Mouse (Mus musculus) limb, embryonic 14.5 days (tissue): Measurements from ENCODE around the gene 2300002M23Rik. TPM values are rescaled to one million over a fixed set of nuclear protein-coding genes. Genes with fewer than 3 reads are reported as not detected.

Source experiments
- ATAC-seq: fragments of 200-750 bp; cut with Nextera tagmentation; 2 replicates; pipeline ENCODE4 v1.8.0; 2017; ENCODE audit warnings: low read depth, moderate number of reproducible peaks, moderate TSS enrichment; ENCODE audit not compliant: low FRiP score
- DNase-seq: peaks from one replicate; pipeline ENCODE4 v3.0.0-alpha.2; 2015; ENCODE audit warnings: low spot score
- H3K27ac ChIP-seq: fragments of 300-500 bp; sonication (generic); replicated peaks from 2 replicates; pipeline ENCODE4 v1.5.1; 2014; ENCODE audit warnings: low read depth, mild to moderate bottlenecking, low read length, moderate library complexity, mixed read lengths
- H3K27me3 ChIP-seq: fragments of 300-500 bp; sonication (generic); 2 replicates; pipeline ENCODE4 v1.6.1; 2014; ENCODE audit warnings: low read length, mixed read lengths; ENCODE audit not compliant: control insufficient read depth, insufficient read depth
- H3K36me3 ChIP-seq: fragments of 300-500 bp; sonication (generic); 2 replicates; pipeline ENCODE4 v1.6.1; 2014; ENCODE audit warnings: mild to moderate bottlenecking, low read length, moderate library complexity, mixed read lengths; ENCODE audit not compliant: control insufficient read depth, insufficient read depth
- H3K4me1 ChIP-seq: fragments of 300-500 bp; sonication (generic); 2 replicates; pipeline ENCODE4 v1.6.1; 2014; ENCODE audit warnings: antibody characterized with exemption, low read length, mixed read lengths; ENCODE audit not compliant: control insufficient read depth, insufficient read depth
- H3K4me2 ChIP-seq: fragments of 300-500 bp; sonication (generic); replicated peaks from 2 replicates; pipeline ENCODE4 v1.6.1; 2014; ENCODE audit warnings: low read depth, mild to moderate bottlenecking, low read length, moderate library complexity; ENCODE audit not compliant: severe bottlenecking
- H3K4me3 ChIP-seq: fragments of 300-500 bp; sonication (generic); replicated peaks from 2 replicates; pipeline ENCODE4 v1.5.1; 2014; ENCODE audit warnings: low read length
- H3K9ac ChIP-seq: fragments of 300-500 bp; sonication (generic); 2 replicates; pipeline ENCODE4 v1.6.1; 2014; ENCODE audit warnings: mild to moderate bottlenecking, low read depth, low read length, moderate library complexity; ENCODE audit not compliant: severe bottlenecking
- H3K9me3 ChIP-seq: fragments of 300-500 bp; sonication (generic); 2 replicates; pipeline ENCODE4 v1.6.1; 2016; ENCODE audit warnings: low read length; ENCODE audit not compliant: control insufficient read depth
- POLR2A ChIP-seq: fragments of 200-500 bp; IDR thresholded peaks from 2 replicates; pipeline ENCODE4 v1.8.0; 2012; ENCODE audit warnings: inconsistent platforms, mild to moderate bottlenecking, moderate library complexity, borderline replicate concordance; ENCODE audit not compliant: insufficient read depth, insufficient read length; ENCODE audit errors: extremely low read depth
- WGBS: fragments of 180-500 bp; shearing (Covaris S2); extraction: QIAGEN DNeasy Blood & Tissue Kit; methylation state at CpG from one replicate; pipeline ENCODE4 v1.1.7; 2014; 5-methylcytosine and 5-hydroxymethylcytosine counted together
- polyA plus RNA-seq, 2 experiments: library from polyadenylated mRNA; depleted of rRNA in 1 of 2; stranded (reverse) in 1 of 2; unstranded in 1 of 2; fragments of >200 nt; fragmentation: Nextera tagmentation in 1 of 2; extraction: Ambion mirVana in 1 of 2; gene quantifications; 2 replicates each; pipeline versions ENCODE4 v1.2.1 to v1.2.3; 2012 to 2014

2300002M23Rik gene
- polyA plus RNA-seq, 2 experiments, result 0.21 TPM; not detected in 1

- Histone ChIP-seq H3K4me3 (no peak overlapping the region), H3K36me3 (no peaks in the 10 kb centered on the region), H3K4me1 (peaks cover 2% of the 10 kb centered on the region; the same call in 1 of the 2 replicates), H3K27me3 (no peaks in the 10 kb centered on the region; the same call in 1 of the 2 replicates), H3K27ac (no peak overlapping the region), H3K4me2 (0 out of 2 replicates have a peak overlapping the region, but pooled peaks have one; percentile 16), H3K9me3 (no peaks in the 10 kb centered on the region), H3K9ac (no peak overlapping the region)
- TF ChIP-seq POLR2A, result no peak
- 29% methylated on average over 21 of the region's 21 CpGs for WGBS
- ATAC-seq, result peak; percentile 75
- DNase-seq, result peak; percentile 81
These were observed 23.4 kb downstream of the 2300002M23Rik start for GRCm38 (mm10) chr17:35590410-35591218.

- TF ChIP-seq POLR2A, result no peak
- Histone ChIP-seq H3K4me2 (no peak overlapping the region), H3K27me3 (no peaks in the 10 kb centered on the region; the same call in 1 of the 2 replicates), H3K4me3 (no peak overlapping the region), H3K27ac (no peak overlapping the region), H3K36me3 (no peaks in the 10 kb centered on the region), H3K9me3 (no peaks in the 10 kb centered on the region), H3K9ac (no peak overlapping the region), H3K4me1 (peaks cover 2% of the 10 kb centered on the region; the same call in 1 of the 2 replicates)
- DNase-seq (no peak), ATAC-seq (no peak)
- WGBS, result 94% methylated on average over 7 of the region's 7 CpGs
These were observed 23.9 kb downstream of the 2300002M23Rik start for GRCm38 (mm10) chr17:35591219-35591578.

GRCm38 (mm10) chr17:35591731-35592130 lies 24.5 kb downstream of the 2300002M23Rik start:
- Histone ChIP-seq H3K27me3 (no peaks in the 10 kb centered on the region; the same call in 1 of the 2 replicates), H3K4me1 (peaks cover 2% of the 10 kb centered on the region; the same call in 1 of the 2 replicates), H3K27ac (no peak overlapping the region), H3K4me3 (no peak overlapping the region), H3K4me2 (no peak overlapping the region), H3K9me3 (no peaks in the 10 kb centered on the region), H3K9ac (no peak overlapping the region), H3K36me3 (no peaks in the 10 kb centered on the region)
- TF ChIP-seq POLR2A, result no peak
- no peak for DNase-seq
- WGBS, result 93% methylated on average over 15 of the region's 15 CpGs
- no peak for ATAC-seq

- no peak for ATAC-seq
- DNase-seq, result no peak
- Histone ChIP-seq H3K27ac (no peak overlapping the region), H3K36me3 (no peaks in the 10 kb centered on the region), H3K4me3 (no peak overlapping the region), H3K4me1 (peaks cover 2% of the 10 kb centered on the region; the same call in 1 of the 2 replicates), H3K27me3 (no peaks in the 10 kb centered on the region; the same call in 1 of the 2 replicates), H3K9me3 (no peaks in the 10 kb centered on the region; the same call in 1 of the 2 replicates), H3K4me2 (no peak overlapping the region), H3K9ac (no peak overlapping the region)
- TF ChIP-seq POLR2A, result no peak
- WGBS, result 83% methylated on average over 9 of the region's 9 CpGs
These were observed 24.9 kb downstream of the 2300002M23Rik start for GRCm38 (mm10) chr17:35592131-35592530.

GRCm38 (mm10) chr17:35593786-35594185 lies 26.5 kb downstream of the 2300002M23Rik start:
- Histone ChIP-seq H3K4me1 (peaks cover 2% of the 10 kb centered on the region; the same call in 1 of the 2 replicates), H3K4me3 (no peak overlapping the region), H3K27ac (no peak overlapping the region), H3K27me3 (no peaks in the 10 kb centered on the region; the same call in 1 of the 2 replicates), H3K9me3 (no peaks in the 10 kb centered on the region; the same call in 1 of the 2 replicates), H3K4me2 (no peak overlapping the region), H3K36me3 (no peaks in the 10 kb centered on the region), H3K9ac (no peak overlapping the region)
- no peak for TF ChIP-seq POLR2A
- WGBS, result 42% methylated on average over 4 of the region's 4 CpGs
- ATAC-seq (no peak), DNase-seq (no peak)
